Mouse (Mus musculus): ENCODE data around the gene Hey2. TPM values are rescaled to one million over a fixed set of nuclear protein-coding genes. Genes with fewer than 3 reads are reported as not detected.

Hey2 gene
- 0.94 and 1.6 TPM in 2 replicates for polyA plus RNA-seq (2021; fragmentation: Nextera tagmentation)
- long read RNA-seq, experiment 1, transcript Hey2-201 (5 exons, 2,550 nt) = major isoform, 12 of 12 reads
- long read RNA-seq, experiment 1, partial matches to known transcripts = 0 of 12 reads
- long read RNA-seq, experiment 1, other reads (novel, unspliced or antisense) = 0 of 12 reads
- long read RNA-seq, experiment 2, partial matches to known transcripts = 0 of 3 reads
- long read RNA-seq, experiment 2, other reads (novel, unspliced or antisense) = 2 of 3 reads

DNA sequence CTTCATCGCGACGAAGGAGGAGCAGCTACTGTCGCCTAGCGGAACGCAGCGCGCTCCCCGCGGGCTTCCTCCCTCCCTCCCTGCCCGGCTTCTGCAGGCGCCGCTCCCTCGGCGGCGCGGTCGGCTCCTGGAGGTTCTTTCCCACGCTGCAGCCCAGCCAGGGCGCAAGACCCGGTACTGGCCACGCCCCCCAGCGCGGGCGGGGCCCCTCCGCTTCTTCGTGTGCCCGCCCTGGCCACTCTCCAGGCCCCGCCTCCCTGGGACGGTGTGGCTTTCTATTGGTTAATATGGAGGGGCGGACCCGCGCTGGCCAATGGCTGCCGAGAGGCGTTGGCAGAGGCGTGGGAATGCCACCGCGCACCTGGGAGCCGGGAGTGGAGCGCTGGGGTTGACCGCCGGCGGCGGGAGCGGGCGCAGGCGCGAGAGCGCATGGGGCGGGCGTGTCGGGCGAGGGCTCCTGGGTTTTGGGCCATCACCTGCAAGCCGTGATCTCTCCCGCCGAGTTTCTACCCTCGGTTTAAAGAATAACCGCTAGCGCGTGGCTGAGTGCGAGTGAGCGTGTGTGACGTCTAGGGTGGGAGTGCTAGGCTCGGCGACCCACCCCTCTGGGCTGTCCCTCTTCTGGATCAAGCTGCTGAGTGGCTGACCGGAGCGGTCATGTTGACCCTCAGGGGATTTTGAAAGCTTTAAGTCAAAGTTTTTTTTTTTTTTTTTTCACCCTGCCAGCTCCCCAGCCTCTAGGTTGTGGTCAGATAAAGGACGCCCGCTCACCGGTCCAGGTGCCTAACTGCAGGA, at the start of gene Hey2:
Gene Hey2, minus strand, starts transcription at position 159 of the 795 bp plus-strand sequence.

DNA sequence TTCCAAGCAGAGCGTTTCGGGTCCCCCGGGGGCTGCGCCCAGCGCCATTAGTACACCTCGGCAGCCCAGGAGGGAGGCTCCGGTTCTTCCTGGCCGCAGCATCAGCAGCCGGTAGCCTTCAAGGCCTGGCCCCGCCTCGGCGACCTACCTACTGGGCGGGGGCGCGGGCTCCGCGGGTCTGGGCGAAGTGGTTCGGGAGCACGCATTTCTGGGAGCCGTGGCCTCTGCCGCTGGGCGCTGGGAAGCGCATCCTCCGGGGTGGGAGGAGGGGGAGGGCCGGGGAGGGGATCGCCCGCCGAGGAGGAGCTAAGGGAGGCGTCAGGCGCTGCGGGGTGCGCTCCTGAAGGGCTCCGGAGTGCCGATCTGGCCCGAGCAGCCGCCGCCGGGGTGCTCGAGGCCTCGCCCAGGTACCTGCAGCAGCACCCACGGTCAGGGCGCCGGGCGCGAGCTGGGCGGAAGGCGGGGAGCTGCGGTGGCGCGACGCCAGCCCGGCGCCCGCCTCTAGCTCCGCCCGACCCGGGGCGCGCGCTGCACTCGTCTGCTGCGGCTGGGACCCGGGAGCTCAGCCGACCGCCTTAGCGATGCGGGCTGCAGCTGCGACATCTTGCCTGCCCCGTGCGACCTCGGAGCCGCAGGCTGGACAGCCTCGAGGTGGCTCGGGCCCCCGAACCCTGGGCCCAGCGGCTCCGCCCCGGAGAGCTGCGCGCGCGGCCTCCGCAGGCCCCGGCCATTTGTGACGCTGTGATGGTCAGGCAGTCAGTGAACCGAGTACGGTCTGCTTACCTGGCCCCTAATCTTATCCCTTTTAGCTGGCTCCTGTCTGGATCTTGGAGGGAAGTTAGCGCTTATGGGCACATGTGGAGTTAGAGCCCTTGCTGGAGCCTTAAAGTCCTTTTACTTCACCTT, 39.7 kb downstream of the Hey2 start, which contains the start of gene Ncoa7:
Gene Ncoa7, minus strand, starts transcription at position 646 of the 906 bp plus-strand sequence.

Other genes with a start within 250 kb of the Hey2 start
- 6.3 and 8.6 TPM in 2 replicates for gene Trmt11, start 242.1 kb downstream of the Hey2 start, polyA plus RNA-seq (2021; fragmentation: Nextera tagmentation)
- gene Hint3, start 213.2 kb downstream of the Hey2 start, polyA plus RNA-seq (2021; fragmentation: Nextera tagmentation) = 34.9 and 36.9 TPM in 2 replicates
- 17.2 and 25.2 TPM in 2 replicates for gene Ncoa7, start 39.5 kb downstream of the Hey2 start, polyA plus RNA-seq (2021; fragmentation: Nextera tagmentation)